Mouse (Mus musculus) liver, embryonic 15.5 days (tissue): ENCODE measurements around the gene Fam173a. TPM values are rescaled to one million over a fixed set of nuclear protein-coding genes. Genes with fewer than 3 reads are reported as not detected.
A peak's percentile ranks its signal among the peaks of the same experiment; 100 is the strongest.

ENCODE experiments used
- ATAC-seq: fragments of 200-750 bp; cut with Nextera tagmentation; 2 replicates; pipeline ENCODE4 v1.8.0; 2017; ENCODE audit warnings: moderate number of reproducible peaks, mild to moderate bottlenecking, moderate library complexity; ENCODE audit not compliant: insufficient read depth
- H3K27ac ChIP-seq: fragments of 300-500 bp; sonication (generic); replicated peaks from 2 replicates; pipeline ENCODE4 v1.5.1; 2015; ENCODE audit warnings: mild to moderate bottlenecking, inconsistent platforms
- H3K27me3 ChIP-seq: fragments of 300-500 bp; sonication (generic); 2 replicates; pipeline ENCODE4 v1.6.1; 2015; ENCODE audit warnings: mild to moderate bottlenecking, inconsistent platforms
- H3K36me3 ChIP-seq: fragments of 300-500 bp; sonication (generic); replicated peaks from 2 replicates; pipeline ENCODE4 v1.6.1; 2015; ENCODE audit warnings: moderate library complexity, mild to moderate bottlenecking, inconsistent platforms
- H3K4me1 ChIP-seq: fragments of 300-500 bp; sonication (generic); replicated peaks from 2 replicates; pipeline ENCODE4 v1.6.1; 2015; ENCODE audit warnings: inconsistent platforms
- H3K4me2 ChIP-seq: fragments of 300-500 bp; sonication (generic); 2 replicates; pipeline ENCODE4 v1.6.1; 2015; ENCODE audit warnings: moderate library complexity, mild to moderate bottlenecking, inconsistent platforms
- H3K4me3 ChIP-seq: fragments of 300-500 bp; sonication (generic); replicated peaks from 2 replicates; pipeline ENCODE4 v1.5.1; 2015; ENCODE audit warnings: mild to moderate bottlenecking, inconsistent platforms
- H3K9ac ChIP-seq: fragments of 300-500 bp; sonication (generic); 2 replicates; pipeline ENCODE4 v1.6.1; 2015; ENCODE audit warnings: moderate library complexity, mild to moderate bottlenecking, inconsistent platforms
- H3K9me3 ChIP-seq: fragments of 300-500 bp; sonication (generic); replicated peaks from 2 replicates; pipeline ENCODE4 v1.6.1; 2016; ENCODE audit warnings: inconsistent platforms
- WGBS: fragments of 180-500 bp; shearing (Covaris S2); methylation state at CpG from one replicate; pipeline ENCODE4 v1.1.7; 2015; ENCODE audit warnings: mixed read lengths; ENCODE audit not compliant: insufficient replicate concordance; 5-methylcytosine and 5-hydroxymethylcytosine counted together
- polyA plus RNA-seq: library from polyadenylated mRNA; unstranded; fragments of >200 nt; fragmentation: Nextera tagmentation; extraction: Ambion mirVana; gene quantifications from 2 replicates; pipeline ENCODE4 v1.2.1, GENCODE M21; 2015

Fam173a gene
- polyA plus RNA-seq, 1 experiment from 2014 or later = 54.9 TPM

DNA sequence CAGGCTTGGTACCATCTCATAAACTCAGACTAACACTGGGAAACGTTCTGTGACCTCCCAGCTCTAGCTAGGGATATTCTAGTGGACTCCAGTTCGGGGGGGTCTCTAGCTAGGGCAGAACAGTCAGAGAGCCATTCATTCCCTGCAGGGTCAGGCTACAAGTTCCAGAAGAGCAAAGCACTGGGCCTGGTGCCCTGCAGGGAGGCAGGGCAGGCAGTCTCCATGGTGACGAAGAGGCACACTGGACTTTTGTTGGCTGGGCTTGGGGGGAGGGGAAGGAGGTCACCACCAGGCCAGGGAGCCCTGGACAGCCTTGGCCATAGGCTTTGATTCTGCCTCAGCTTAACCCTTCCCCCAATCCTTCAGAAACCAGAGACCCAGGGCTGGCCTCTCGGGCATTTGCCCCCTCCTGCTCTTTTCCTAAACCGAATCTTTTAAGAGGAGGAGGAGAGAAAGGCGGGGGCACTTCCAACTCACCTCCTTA lies 3.0 kb upstream of the Fam173a start, which contains the start of gene AC134908.4:
TSS of gene AC134908.4 (minus strand) at position 51 of the 484 bp plus-strand sequence.
- Histone ChIP-seq H3K4me2 (peak within 1 kb of the TSS; percentile 96), H3K27ac (0 out of 2 replicates have a peak within 1 kb of the TSS, but pooled peaks have one; percentile 33), H3K9me3 (no peaks in the 10 kb centered on the region), H3K4me3 (peak within 1 kb of the TSS; percentile 88), H3K9ac (peak within 1 kb of the TSS; percentile 70), H3K27me3 (no peaks in the 10 kb centered on the region), H3K36me3 (no peaks in the 10 kb centered on the region), H3K4me1 (peaks cover 58% of the 10 kb centered on the region)
- no peak for ATAC-seq
- WGBS = 41% methylated on average over 6 of the region's 6 CpGs

DNA sequence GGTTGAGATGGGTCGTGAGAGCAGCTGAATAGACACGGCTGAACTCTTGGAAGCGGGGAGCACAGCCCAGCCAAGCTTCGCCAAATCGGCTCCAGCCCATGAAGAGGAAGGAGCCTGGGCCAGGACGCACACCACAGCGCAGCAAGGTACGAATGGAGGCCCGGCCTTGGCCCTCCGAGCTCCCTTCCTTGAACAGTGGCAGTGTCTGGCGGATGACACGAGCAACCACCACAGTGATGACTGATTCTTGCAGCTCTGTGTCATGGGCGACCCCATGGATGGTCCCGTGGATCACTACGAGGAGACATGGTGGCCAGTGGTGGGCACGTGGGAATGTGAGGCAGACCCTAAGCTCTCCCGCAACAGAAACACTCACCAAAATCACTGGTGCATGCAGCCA lies 2.3 kb upstream of the Fam173a start:
- H3K4me3 ChIP-seq = no peak overlapping the region
- peak overlapping the region; percentile 96; the same call in 1 of the 2 replicates for H3K4me2 ChIP-seq
- no peak for ATAC-seq
- H3K9ac ChIP-seq = no peak overlapping the region
- peaks cover 62% of the 10 kb centered on the region for H3K4me1 ChIP-seq
- H3K27me3 ChIP-seq = no peaks in the 10 kb centered on the region
- no peaks in the 10 kb centered on the region for H3K9me3 ChIP-seq
- WGBS = 82% methylated on average over 17 of the region's 17 CpGs
- H3K27ac ChIP-seq = no peak overlapping the region
- H3K36me3 ChIP-seq = no peaks in the 10 kb centered on the region; the same call in 1 of the 2 replicates

DNA sequence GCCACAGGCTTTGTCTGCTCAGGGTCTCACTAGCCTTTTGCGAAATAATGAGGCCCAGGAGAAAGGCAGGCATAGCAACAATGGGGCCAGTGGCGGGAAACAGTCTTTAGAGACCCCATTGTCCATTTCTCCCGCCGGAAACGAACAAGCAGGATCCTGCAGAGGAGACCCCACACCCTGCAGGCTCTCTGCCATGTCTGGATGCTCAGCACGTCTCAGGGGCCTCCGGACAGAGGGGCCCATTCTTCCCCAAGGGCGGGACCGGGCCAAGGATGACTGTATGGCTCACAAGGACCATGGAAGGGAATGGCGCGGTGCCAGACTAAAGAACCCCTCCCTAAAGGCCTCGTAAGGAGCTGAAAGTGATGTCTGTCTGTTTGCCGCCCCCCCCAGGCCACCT lies 1.5 kb upstream of the Fam173a start:
- Histone ChIP-seq H3K4me2 (no peak overlapping the region), H3K4me1 (peaks cover 62% of the 10 kb centered on the region), H3K27me3 (no peaks in the 10 kb centered on the region), H3K36me3 (peaks cover 8% of the 10 kb centered on the region; the same call in 1 of the 2 replicates), H3K27ac (no peak overlapping the region), H3K4me3 (no peak overlapping the region), H3K9me3 (no peaks in the 10 kb centered on the region), H3K9ac (no peak overlapping the region)
- 77% methylated on average over 13 of the region's 13 CpGs for WGBS
- ATAC-seq = no peak

DNA sequence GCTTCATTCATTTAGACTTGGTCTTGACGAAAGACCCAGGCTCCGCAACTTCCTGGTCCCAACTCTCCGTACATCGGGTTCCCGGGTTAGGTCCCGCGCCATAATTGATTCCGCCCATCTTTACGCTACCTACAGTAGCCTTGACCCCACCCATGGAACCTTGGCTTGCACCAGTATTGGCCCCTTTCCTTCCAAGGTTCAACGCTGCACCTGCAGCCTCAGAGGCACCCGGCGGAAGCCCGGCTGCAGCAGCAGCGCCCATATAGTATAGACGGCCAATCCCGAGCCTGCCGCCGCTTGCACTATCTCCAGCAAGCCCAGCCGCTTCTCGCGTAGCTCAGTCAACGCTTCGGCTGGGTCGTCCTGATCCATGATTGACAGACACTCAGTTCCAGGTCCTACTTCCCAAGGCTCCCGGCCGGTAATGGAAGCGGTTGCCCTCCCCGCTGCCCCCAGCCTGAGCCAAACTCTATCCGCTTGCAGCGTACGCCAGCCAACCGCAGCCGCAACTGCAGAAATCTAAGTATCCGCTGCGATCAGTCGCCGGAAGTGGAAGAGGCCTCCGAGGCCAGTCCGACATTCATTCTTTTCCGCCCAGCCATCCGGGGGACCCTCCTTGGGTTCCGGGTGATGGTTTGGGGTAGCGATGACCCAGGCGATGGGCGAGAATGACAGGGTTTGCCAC lies 716 bp downstream of the Fam173a start:
- peak overlapping the region; percentile 95 for H3K4me2 ChIP-seq
- H3K27me3 ChIP-seq = no peaks in the 10 kb centered on the region
- peaks cover 13% of the 10 kb centered on the region for H3K36me3 ChIP-seq
- peak overlapping the region; percentile 84 for H3K4me3 ChIP-seq
- peak overlapping the region; percentile 68 for H3K9ac ChIP-seq
- peaks cover 55% of the 10 kb centered on the region for H3K4me1 ChIP-seq
- H3K9me3 ChIP-seq = no peaks in the 10 kb centered on the region
- peak overlapping the region; percentile 89 for H3K27ac ChIP-seq
- ATAC-seq = peak; percentile 71
- WGBS = under 1% methylated on average over 45 of the region's 45 CpGs

DNA sequence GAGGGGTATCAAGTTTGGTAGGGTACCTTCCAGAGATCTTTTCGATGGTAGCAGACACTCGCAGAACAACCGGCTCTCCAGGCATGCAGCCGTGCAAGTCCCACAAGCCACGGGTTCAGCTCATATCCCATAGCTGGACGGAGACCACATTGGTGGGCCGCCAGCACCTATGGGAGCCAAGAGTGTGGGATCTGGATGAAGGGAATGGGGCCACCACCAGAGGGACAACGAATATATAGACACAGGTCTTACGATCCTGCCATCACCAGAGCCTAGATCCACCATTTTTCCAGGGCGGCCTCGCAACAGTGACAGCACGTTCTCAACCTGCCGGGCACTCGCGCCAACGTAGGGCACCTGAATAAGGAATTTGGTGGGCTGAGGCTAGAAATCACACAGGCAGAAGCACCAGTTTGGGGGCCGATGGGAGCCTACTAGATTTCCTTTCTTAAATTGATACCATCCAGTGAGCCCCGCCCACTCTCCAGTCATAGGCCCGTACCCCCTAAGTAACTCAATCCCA lies 1.3 kb downstream of the Fam173a start:
- Histone ChIP-seq H3K9me3 (no peaks in the 10 kb centered on the region), H3K4me3 (peak overlapping the region; percentile 84), H3K27me3 (no peaks in the 10 kb centered on the region), H3K4me2 (peak overlapping the region; percentile 95), H3K36me3 (peaks cover 13% of the 10 kb centered on the region), H3K4me1 (peaks cover 49% of the 10 kb centered on the region), H3K27ac (peak overlapping the region; percentile 89), H3K9ac (peak overlapping the region; percentile 68)
- WGBS = 33% methylated on average over 19 of the region's 19 CpGs
- no peak for ATAC-seq

DNA sequence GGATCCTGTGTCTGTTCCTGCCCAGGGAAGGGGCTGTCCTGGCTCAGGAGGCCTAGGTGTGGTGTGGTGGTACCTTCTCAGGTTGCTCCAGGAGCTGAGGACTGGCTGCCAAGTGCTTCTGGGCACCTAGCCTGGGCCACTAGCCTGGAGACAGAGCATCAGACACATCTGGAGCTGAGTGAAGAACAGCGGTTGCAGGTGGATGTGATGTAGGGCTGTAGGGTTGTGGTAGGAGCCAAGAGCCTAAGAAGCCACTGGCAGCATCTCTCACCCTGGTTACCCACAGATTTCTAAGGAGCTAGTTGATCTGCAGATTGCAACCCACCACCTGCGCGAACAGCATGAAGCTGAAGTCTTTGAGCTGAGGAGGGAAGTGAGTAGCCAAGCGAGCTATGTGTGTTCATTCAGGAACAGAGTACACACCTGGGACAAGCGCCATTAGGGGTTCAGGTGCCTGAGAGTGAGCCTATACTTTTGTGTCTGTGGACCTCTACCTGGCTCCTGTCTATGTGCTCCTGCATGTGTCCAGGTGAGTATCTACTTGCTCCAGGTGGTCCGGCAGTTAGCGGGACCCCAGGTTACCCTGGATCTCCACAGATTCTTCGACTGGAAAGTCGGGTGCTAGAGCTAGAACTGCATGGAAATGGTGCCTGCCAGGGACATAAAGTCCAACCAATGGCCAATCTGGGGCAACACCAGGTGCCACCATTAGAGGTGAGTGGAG lies 5.8 kb downstream of the Fam173a start:
- H3K27me3 ChIP-seq = no peaks in the 10 kb centered on the region
- H3K4me1 ChIP-seq = peaks cover 35% of the 10 kb centered on the region
- no peak for ATAC-seq
- 73% methylated on average over 9 of the region's 9 CpGs for WGBS
- H3K36me3 ChIP-seq = peaks cover 24% of the 10 kb centered on the region
- H3K4me3 ChIP-seq = no peak overlapping the region
- no peak overlapping the region for H3K27ac ChIP-seq
- H3K9me3 ChIP-seq = no peaks in the 10 kb centered on the region
- H3K9ac ChIP-seq = no peak overlapping the region
- H3K4me2 ChIP-seq = no peak overlapping the region

DNA sequence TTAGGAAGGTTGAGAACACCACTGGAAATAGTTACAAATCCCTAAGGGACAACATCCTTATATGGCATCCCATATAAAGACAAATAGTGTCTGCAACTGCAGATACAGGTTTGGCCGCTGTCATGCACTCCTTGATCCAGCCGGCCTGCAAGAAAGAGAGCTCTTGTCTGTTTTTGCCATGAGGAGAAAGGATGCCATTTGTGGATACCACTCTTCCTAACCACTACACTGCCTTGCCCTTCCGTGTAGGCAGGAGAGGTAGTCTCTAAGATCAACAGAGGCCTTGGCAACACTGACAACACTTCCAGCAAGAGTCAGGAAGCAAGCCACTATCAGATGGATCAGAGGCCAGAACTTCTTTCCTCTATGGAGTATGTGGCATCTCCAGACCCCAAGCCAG lies 6.4 kb downstream of the Fam173a start, which contains the start of gene Ccdc78:
TSS of gene Ccdc78 (plus strand) at position 301 of the 400 bp plus-strand sequence.
- H3K4me2 ChIP-seq = peak within 1 kb of the TSS; percentile 87
- ATAC-seq = no peak
- no peaks in the 10 kb centered on the region for H3K27me3 ChIP-seq
- peak within 1 kb of the TSS; percentile 68 for H3K9ac ChIP-seq
- peak within 1 kb of the TSS; percentile 74 for H3K27ac ChIP-seq
- H3K36me3 ChIP-seq = peaks cover 30% of the 10 kb centered on the region
- H3K4me1 ChIP-seq = peaks cover 28% of the 10 kb centered on the region
- H3K4me3 ChIP-seq = peak within 1 kb of the TSS; percentile 80
- H3K9me3 ChIP-seq = no peaks in the 10 kb centered on the region
- 71% methylated on average over 3 of the region's 3 CpGs for WGBS

DNA sequence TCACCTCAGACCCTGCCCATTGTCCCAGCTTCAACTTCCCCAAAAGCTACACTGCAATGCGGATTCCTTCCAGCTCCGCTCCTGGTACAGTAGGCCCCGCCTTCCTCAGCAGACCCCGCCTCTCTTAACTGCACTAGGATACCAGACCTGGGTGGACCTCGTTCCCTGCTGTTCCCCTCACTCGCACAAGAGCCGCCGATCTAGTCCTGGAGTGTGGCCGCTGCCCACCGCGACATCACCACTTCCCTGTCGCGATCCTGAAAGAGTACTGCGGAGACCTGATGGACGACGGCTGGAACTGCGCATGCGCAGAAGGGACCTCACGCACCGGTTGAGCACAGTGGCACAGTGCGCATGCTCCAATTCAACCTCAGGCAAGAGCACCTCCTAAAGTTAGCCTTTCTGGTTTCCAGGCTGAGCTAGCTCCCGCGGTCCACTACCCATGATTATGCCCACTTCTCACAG lies 7.4 kb downstream of the Fam173a start, which contains the start of gene Haghl:
TSS of gene Haghl (minus strand) at position 393 of the 465 bp plus-strand sequence.
- H3K4me1 ChIP-seq = peaks cover 19% of the 10 kb centered on the region
- peak; percentile 86 for ATAC-seq
- H3K36me3 ChIP-seq = peaks cover 40% of the 10 kb centered on the region

DNA sequence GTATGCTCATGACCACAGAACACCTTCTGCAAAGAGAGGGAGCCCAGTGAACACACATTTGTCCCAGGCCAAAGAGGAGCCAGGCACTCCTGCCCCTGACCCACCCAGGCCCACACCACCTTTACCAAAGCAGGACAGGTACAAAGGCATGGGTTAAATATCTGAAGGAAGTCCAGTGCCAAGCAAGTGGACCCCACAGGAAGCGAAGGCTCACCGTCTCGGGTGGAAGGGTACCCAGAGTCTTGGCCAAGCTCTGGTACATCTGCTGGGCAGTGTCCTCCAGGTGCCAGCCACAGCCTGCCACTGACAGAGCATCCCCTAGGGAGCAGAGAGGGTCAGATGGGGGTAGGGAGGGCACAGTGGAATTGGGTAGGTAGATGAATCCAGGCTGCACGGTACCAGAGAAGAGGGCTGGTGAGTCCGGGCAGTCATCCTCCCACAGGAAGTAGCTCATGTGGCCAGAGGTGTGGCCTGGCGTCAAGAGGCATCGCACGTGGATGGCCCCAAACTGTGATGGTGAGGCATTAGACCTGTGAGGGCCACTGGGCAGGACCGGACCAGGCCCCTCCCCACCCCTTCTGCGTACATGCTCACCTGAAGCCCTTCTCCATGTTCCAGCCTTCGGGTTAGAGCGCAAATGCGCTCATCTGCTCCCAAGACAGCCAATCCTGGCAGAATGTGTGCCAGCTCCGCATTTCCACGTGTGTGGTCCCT lies 8.7 kb downstream of the Fam173a start:
- Histone ChIP-seq H3K4me1 (peaks cover 18% of the 10 kb centered on the region), H3K9me3 (no peaks in the 10 kb centered on the region), H3K4me2 (peak overlapping the region; percentile 87), H3K36me3 (peaks cover 44% of the 10 kb centered on the region), H3K27me3 (no peaks in the 10 kb centered on the region), H3K27ac (no peak overlapping the region), H3K9ac (no peak overlapping the region), H3K4me3 (no peak overlapping the region)
- ATAC-seq = no peak
- WGBS = 81% methylated on average over 15 of the region's 15 CpGs

More for the DNA sequence above, 7.4 kb downstream of the Fam173a start, which contains the start of gene Haghl:
- H3K27me3 ChIP-seq = no peaks in the 10 kb centered on the region
- under 1% methylated on average over 23 of the region's 23 CpGs for WGBS
- peak within 1 kb of the TSS; percentile 80 for H3K4me3 ChIP-seq
- H3K9ac ChIP-seq = peak within 1 kb of the TSS; percentile 68
- H3K27ac ChIP-seq = peak within 1 kb of the TSS; percentile 74
- no peaks in the 10 kb centered on the region for H3K9me3 ChIP-seq
- H3K4me2 ChIP-seq = peak within 1 kb of the TSS; percentile 87

DNA sequence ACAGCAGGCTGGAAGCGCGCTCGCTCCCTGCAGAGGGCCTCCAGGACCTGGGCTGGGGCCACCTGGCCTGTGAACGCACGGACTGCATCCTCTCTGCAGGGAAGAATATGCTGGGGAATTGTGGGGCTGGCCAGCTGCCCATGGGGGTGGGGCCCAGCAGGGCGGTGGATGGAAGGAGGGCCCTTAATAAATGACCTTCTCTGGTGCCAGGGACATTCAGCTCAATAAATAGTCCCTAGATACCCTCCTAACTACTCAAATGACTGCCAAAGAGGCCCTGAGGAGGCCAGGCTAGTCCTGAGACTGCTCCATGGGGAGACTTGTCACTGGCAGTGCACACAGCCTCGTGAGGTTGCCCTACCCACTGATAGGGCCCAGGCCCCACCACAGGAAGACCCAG lies 9.6 kb downstream of the Fam173a start:
- no peak for ATAC-seq

More for the DNA sequence above, 9.6 kb downstream of the Fam173a start:
- no peaks in the 10 kb centered on the region for H3K27me3 ChIP-seq
- no peak overlapping the region for H3K4me2 ChIP-seq
- WGBS = 75% methylated on average over 7 of the region's 7 CpGs
- H3K4me1 ChIP-seq = peaks cover 18% of the 10 kb centered on the region
- no peaks in the 10 kb centered on the region for H3K9me3 ChIP-seq
- H3K4me3 ChIP-seq = no peak overlapping the region
- no peak overlapping the region for H3K27ac ChIP-seq
- H3K36me3 ChIP-seq = peaks cover 47% of the 10 kb centered on the region
- H3K9ac ChIP-seq = no peak overlapping the region
